Mouse (Mus musculus) spleen, embryonic (tissue): ENCODE measurements at regions not wholly inside any gene's neighbourhood (a gene's known extent, or its start where the extent isn't known, plus 50 kb on each side); places are given as distances from the start of the nearest gene placed in this dataset.

Experiments
- CTCF ChIA-PET: fragments of 350-600 bp; sonication (Branson Sonifier 250); formaldehyde crosslinking; loops from one replicate; lab custom pipeline; 2022; lab: Charles Lee

- CTCF ChIA-PET, result no interaction called here
Observed at GRCm38 (mm10) chr2:56714568-56714967, 409.2 kb downstream of the Nr4a2 start.

GRCm38 (mm10) chr2:56683574-56683973 lies 440.2 kb downstream of the Nr4a2 start:
- CTCF ChIA-PET, result interaction anchor here (0.7 kb wide), 1 partner anchor 26 kb away, joined by 6 read pairs; no protein-coding TSS in a partner anchor

GRCm38 (mm10) chr2:56673861-56674260 lies 449.9 kb downstream of the Nr4a2 start:
- CTCF ChIA-PET, result no interaction called here

- CTCF ChIA-PET, result no interaction called here
Observed at GRCm38 (mm10) chr2:56672711-56673110, 451.1 kb downstream of the Nr4a2 start.

GRCm38 (mm10) chr2:56662306-56662956 lies 461.4 kb downstream of the Nr4a2 start:
- CTCF ChIA-PET, result no interaction called here
